Mouse (Mus musculus) kidney, postnatal 36 days (tissue): Measurements from ENCODE around the gene Actr6.

Source experiments
- DNase-seq, 2 experiments: peaks; one replicate each; pipeline ENCODE4 v3.0.0; 2021 to 2022; ENCODE audit warnings: mixed read lengths in 2 of 2

Actr6 gene

DNA sequence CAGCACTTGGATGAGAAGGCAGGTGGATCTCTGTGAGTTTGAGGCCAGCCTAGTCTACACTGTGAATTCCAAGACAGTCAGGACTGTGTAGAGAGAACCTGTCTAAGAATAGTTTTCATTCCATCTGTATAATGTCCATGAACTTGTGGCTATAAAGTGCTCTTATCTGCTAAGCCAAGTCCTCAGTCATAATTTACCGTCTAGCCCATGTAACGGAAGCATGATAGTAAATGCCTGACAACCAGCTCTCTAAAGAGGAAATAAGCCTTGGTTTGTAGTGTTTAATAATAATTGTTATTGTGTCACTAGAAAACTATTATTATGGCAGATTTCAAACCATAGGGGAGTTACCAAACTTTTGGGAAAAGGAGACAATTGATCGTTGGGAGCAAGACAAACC lies 5.8 kb upstream of the Actr6 start:
- no peak for DNase-seq

DNA sequence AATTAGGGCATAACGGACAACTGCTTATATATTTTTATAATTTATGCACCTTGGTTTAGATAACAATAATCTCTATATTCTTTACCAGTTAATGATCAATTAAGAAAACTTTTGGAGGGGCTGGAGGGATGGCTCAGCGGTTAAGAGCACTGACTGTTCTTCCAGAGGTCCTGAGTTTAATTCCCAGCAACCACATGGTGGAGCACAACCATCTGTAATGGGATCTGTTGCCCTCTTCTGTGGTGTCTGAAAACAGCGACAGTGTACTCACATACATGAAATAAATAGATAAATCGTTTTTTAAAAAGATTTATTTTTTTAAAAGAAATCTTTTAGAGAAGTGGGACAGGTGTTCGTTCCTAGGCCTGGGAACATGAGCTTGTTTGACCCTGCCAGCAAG lies 5.0 kb upstream of the Actr6 start:
- DNase-seq: no peak

DNA sequence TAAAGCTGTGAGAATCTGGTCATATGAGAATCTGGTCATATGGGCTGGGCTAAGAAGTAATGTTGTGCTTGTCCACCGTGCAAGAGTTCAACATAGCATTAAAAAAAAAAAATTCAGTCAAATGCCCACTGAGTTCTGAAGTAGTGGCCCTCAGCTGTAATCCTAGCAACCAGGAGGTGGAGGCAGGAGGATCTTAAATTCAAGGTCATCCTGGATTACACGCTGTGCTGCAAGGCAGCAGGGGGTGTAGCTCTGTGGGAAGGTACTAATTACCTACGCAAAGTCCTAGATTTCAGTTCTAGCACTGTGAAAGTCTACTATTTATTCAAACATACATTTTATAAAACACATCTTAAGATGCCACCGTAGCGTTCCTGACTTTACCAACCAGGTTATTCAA lies 754 bp downstream of the Actr6 start:
- DNase-seq: no peak

DNA sequence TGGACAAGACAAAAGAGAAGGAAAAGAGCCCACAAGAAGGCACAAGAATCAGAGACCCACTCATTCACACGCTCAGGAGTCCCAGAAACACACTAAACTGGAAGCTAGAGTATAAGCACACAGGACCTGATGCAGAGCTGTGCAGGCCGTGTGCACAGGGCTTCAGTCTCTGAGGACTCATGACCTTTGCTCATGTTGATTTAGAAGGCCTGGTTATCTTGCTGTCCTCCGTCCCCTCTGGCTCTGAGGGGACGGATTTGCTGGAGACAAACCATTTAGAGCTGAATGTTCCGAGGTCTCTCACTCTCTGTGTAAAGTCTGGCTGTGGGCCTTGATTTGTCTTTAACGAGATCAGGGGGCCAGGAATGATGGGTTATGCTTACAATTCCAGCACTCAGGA lies 1.7 kb downstream of the Actr6 start:
- DNase-seq: no peak

DNA sequence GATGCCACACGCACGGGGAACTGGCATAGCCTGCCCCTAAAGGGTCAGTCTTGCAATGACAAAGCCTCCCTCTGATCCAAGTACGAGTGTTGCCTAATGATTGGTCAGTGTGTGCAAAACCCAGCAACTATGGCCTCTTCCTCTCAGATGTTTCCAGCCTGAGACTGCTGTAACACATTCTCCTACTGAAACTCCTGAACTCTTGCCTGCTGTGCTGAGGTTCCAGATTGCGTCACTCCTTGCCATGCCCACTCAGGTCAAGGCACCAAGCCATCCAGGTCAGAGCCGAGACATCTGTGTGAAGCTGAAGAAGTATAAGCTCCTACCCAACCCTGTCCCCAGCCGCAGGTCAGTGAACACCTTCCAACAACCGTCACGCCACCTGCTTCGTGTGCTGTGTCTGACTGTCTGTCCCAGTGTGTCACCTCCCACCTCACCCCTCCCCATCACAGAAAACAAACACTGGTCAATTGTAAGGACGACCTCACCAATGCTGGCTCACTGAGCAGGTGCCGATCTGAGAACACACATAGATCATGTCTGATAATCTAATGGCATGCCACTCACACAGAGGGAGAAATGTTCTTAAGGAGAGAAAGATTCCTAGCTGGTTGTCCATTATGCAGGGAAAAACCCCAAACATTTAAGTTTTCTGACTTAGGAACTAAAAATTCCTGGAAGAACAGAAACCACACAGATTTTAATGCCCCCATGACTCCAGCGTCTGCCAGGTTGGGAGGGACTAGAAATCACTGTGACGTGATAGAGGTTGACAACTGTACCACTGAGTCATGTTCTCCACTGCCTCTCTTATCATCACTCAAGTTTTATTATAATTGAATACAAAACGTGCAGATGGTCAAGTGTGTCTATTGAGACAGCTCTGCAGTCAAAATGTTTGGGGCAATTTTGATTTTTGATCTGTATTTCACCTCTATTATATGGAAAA lies 9.6 kb downstream of the Actr6 start:
- peak; percentile 73 to 85 for DNase-seq

DNA sequence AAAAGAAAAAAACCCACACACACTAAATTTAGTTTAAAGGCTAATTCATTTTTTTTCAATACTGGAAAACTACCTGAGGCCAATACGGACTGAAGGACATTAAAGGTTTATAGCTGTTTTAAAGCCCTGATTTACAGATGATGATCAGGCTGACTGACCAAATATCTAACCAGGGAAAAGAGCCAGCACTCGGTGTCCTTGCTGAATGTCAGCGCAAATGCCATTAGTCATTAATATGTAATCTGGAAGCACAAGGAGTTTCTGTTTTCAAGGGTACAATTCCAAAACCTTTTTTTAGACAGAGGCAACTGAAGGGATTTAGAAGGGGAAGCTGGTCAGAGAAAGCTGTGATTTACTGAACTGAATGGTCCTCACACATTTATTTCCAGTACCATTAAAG lies 11.3 kb downstream of the Actr6 start:
- DNase-seq: peak; percentile 70 to 89

DNA sequence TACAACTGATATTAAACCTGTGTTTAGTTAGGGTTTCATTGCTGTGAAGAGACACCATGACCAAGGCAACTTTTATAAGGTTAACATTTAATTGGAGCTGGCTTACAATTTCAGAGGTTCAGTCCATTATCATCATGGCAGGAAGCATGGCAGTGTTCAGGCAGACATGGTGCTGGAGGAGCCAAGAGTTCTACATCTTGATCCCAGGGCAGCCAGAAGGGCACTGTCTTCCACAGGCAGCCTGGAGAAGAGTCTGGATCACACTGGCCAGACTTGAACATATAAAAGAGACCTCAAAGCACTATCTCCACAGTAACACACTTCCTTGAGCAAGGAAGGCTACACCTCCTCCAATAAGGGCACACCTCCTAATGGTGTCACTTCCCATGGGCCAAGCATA lies 11.8 kb downstream of the Actr6 start:
- peak; percentile 12 to 13 for DNase-seq

DNA sequence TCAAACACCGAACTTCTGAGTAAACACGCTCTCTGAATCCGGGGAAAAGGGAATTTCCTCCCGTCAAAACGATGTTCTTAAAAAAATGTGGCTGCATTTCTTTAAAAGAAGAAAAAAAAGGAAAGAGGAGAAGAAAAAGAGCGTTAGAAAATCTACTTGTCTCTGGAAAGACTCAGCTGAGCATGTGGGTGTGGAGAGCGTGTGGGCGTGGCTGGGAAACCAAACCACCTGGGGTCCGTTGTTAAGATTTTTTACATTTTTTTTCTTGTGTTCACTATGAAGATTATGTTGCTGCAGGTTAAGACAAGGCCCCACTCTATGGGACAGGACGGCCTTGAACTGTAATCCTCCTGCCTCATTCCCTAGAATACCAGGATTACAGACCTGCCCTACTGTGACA lies 17.2 kb downstream of the Actr6 start:
- DNase-seq: no peak

DNA sequence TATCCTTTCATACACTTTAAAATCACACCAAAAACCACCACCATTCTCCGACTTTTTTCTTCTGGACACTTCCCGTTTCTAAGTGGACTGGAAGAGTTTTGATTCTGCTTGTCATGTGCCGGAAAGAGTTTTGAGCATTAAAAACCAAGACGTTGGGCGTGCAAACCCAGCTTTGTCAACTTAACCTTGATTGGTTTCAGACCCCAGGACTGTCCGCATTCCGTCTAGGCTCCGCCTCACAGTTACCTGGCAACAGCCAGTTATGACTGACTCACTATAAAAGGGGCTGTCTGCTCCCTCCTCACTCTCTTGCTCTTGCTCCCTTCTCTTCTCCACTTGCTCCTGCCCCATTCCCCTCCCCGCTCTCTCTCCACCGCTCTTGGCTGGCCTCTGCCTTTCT lies 23.4 kb downstream of the Actr6 start:
- peak in 1 of 2 experiments; percentile 23 for DNase-seq

DNA sequence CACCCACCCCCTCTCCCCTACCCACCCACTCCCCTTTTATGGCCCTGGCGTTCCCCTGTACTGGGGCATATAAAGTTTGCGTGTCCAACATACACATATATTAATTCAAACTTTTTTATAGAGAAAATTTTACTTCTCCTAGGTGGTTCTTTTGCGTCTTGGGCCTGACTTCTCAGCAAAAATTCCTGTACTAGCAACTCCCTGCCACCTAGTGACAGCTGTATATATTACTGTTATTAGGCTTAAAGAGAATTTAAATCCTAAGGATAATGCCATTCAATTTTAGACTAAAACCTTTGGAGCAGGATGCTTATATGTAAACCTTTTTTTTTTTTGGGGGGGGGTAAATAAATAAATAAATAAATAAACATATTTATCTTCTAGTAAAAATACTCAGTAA lies 24.7 kb downstream of the Actr6 start:
- DNase-seq: no peak

DNA sequence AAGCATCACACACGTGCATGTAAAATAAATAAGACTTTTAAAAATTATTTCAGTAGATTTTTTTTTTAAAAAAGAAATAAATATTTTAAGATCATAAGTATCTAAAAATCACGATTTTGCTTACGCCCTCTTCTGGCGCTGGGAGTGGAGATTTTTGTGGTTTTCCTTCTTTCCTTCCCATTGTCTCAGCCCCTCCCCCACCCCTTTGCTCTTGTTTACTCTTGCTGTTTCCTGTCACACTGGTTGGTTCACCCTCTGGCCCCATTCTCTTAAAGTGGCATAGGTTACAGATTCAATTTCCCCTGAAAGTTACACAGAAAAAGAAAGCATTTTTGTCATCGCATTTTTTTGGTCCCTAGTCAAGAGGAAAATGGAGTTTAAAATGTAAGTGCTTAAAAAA lies 29.1 kb downstream of the Actr6 start:
- peak; percentile 12 to 43 for DNase-seq

DNA sequence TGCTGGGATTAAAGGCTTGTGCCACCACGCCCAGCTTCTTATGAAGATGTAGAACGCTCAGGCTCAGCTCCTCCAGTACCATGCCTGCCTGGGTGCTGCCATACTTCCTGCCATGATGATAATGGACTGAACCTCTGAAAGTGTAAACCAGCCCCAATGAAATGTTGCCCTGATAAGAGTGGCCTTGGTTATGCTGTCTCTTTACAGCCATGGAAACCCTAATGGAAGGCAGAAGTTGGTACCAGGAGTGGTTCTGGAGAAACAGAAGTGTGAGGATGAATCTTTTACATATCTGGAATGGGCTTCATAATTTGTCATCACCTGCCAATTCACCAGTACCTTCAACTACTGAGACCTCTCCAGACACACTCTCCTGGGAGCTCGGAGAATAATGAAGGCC lies 34.1 kb downstream of the Actr6 start:
- DNase-seq: no peak

DNA sequence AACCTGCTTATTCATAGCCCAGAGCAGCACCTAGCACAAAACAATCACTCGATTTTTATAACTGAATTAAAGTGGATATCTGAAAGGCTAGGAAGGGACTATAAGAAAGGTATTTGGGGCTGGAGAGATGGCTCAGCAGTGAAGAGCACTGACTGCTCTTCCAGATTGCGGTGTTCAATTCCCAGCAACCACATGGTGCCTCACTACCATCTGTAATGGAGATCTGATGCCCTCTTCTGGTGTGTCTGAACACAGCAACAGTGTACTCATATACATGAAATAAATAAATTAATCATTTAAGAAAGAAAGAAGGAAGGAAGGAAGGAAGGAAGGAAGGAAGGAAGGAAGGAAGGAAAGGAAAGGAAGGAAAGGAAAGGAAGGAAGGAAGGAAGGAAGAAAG lies 35.8 kb downstream of the Actr6 start:
- DNase-seq: peak; percentile 33 to 48

DNA sequence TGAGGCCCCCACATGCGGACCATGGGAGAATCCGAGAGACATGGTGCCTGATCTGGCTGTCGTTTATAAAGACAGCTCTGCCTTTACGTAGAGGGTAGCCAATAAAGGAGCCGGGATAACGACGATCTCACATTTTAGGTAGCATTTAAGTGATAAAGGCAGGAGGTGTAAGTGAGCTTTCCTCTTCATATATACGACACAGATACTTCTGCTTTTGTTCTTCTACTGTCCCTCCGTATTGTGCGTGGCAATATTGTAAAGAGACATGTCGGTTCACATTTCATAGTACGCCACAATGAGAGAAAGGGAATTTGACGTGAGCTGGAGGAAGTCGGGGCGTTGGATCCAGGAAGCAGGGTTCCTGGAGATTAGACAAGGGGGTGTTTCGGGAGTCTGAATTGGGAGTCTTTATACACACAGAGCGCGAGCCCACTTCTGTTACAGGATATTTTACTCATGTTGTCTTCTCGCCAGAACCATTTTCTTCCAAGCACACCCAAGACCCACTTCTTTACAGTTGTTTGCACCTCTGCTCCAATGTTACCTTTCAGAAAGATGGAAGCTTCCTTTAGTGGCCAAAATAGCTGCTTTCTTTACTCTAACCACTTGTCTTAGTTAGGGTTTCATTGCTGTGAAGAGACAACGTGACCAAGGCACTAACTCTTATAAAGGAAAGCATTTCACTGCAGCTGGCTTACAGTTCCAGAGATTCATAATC lies 36.7 kb downstream of the Actr6 start:
- DNase-seq: no peak

DNA sequence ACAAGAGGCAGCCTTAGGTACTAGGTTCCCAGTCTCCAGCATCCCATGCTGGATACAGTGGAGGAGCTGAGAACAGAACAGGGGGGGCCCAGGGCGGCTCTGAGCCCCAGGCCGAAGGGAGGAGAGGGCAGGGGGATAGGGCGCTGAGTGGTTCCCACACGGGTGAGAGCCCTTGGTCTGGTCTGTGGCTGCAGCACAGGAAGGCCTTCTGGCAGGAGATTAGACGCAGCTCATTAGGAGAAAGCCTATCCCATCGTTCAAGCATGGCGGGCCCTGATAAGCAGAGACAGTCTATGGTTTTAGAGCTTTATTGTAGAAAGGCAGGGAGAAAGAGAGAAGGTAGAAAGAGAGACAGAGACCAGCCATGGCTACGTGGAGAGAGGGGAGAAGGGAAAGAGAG lies 42.1 kb downstream of the Actr6 start:
- DNase-seq: no peak

DNA sequence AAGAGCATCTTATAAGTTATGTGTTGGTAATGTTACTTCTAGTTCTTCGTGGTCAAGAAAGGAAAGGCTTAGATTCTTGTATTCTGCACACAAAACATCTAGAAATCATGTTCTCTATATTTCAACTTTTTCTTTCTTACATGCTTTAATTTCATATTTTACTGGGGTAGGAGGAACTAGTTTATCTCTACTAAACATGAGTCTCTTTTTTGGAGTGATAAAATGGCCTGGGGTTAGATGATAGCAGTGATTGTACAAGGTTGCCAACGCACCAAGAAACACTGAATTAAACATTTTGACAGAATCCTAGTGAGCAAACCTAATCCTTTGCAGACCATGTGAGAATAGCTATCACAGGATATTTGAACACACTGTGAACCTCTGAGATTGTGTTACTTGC lies 44.6 kb downstream of the Actr6 start:
- no peak for DNase-seq

DNA sequence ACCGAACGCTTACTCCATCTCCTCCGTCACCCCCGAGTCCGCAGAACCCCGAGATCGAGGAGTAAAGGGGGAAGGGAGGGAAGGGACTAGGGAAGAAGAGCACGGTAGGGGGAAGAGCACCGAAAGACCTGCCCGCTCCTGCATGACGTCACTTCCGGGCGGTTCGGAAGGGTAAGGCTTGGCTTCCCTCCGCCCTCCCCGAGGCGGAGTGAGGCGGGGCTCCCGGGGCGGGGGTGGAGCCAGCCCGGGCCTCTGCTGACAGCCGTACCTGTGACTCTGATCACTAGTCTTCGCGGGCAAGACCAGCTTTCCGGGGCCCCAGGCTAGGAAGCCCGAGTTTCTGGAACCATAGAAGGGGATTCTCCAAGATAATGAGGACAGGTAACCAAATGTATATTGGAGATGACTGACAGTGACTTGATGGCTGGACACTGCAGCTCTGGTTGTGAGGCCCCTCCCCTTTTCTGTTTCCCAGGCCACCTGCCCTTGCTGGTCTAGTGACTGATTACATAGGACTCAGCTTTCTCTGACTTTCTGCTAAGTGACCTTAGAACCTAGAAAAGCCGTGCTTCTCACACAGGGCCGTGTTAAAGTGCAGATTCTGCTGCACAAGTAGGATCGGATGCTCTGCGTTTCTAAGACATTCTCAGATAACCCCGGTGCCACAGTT lies 45.8 kb downstream of the Actr6 start, which contains the start of gene Scyl2:
Gene Scyl2, minus strand, starts transcription at position 147 of the 670 bp plus-strand sequence.
- peak; percentile 96 to 99 for DNase-seq

DNA sequence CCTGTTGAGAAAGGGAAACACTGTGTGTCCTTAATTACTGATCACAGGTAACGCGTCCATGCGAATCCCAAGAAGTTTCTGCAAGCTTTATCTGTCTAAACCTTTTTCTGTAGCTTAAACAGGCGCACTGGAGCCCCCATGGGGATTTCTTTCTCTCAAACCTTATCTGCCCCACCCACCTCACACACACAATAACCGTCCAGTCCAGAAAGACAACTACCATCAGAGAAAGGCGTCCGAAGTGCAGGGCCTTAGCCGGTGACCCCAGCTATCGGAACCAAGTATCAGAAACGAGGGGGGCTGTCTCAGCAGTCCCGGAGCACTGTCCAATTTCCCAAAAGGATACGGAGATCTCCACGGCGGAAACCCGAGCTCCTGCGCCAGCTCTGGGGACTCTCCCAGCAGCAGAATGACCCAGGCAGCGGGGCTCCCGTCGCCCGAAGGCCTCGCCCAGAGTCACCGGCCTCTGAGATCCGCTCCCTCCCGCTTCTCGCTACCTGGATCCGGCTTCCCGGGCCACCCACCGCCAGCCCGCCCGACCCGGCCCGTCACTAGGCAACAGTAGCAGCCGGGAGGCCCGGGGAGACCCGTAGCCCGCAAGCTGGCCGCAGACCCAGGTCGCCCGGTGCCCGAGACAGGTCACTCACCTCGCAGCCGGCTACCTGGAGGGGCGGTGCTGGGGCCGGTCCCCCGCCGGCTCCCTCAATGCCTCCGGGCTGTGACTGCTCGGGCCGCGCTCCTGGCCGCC lies 46.5 kb downstream of the Actr6 start:
- peak; percentile 62 to 70 for DNase-seq

DNA sequence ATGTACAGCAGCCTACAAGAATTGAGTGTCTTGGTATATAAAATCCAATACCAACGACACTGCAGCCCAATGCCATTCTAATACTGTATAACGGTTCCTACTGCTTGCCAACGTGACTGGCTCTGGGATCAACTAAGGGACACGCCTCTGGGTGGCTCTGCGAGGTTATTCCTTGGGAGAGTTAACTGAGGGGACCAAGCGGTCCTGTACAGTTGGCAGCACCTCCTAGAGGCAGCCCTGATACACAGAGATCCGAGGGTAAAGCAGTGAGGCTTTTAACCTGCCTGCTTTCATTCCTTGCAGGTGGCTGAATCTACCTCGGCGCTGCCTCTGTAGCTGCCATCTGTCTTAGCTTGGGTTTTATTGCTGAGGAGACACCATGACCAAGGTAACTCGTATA lies 49.1 kb downstream of the Actr6 start:
- no peak for DNase-seq

DNA sequence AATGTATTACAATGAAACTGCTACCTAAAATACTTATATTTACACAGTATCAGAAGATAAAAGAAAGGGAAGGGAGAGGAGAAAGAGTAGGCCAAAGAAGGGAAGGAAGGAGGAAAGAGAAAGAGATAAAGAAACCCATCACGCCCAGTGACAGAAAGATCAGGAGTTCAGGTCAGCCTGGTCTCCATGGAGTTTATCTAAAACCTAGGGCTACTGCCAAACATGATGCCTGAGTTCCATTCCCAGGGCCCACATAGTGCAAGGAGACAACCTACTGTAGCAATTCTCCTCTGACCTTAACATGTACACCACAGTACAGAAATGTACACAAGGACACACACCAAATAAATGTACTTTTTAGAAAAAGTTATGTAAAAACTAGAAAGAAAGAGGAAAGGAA lies 49.9 kb downstream of the Actr6 start:
- no peak for DNase-seq

DNA sequence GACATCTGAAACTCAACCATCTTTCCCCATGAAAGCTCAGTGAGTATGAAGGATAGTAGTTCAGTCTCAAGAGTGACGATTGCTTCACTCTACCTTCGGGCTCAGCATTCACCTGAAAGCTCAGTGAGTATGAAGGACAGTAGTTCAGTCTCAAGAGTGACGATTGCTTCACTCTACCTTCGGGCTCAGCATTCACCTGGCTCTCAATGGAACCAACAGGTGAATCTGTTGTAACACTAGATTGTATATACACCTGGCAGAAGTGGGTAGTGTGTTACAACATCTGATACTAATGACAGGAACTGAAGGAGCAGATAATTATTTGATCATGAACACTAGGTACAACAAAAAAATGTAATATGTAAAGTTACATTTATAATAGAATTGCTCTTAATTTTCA lies 50.4 kb downstream of the Actr6 start:
- DNase-seq: no peak

DNA sequence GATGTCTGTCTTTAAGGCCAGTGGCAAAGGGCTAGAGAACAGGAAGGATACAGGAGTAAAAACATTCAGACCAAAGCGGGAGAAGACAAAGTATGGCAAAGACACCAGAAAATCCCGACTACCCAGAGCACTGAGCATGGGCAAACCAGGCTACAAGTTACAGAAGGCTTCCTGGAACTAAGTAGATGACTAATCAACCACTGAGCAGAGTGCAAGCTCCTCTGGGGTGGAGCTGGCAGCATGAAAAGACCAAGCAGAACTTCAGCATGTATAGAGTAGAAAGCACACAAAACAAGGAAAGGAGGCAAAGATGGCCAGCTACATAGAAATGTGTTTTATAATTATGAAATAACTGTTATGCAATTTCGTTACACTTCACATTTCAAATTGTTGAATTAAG lies 51.6 kb downstream of the Actr6 start:
- peak in 1 of 2 experiments; percentile 10 for DNase-seq

DNA sequence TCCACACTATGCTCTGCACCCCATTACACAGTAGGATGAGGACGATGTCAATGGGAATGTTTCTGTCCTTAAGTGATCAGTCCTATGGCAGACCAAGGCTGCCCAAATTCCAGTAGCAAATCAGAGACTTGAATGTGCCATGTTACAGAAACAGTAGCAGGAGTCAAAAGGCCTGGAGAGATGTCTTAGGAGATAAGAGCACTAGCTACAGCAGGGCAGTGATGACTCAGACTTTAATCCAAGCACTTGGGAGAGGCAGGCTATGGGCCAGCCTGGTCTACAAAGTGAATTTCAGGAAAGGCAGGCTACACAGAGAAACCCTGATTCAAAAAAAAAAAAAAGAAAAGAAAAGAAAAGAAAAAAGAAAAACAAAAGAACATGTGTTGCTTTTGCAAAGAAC lies 52.6 kb downstream of the Actr6 start:
- DNase-seq: no peak
